Mouse (Mus musculus) cortical plate, adult 2 months (tissue): ENCODE measurements at regions not wholly inside any gene's neighbourhood (a gene's known extent, or its start where the extent isn't known, plus 50 kb on each side); places are given as distances from the start of the nearest gene placed in this dataset.

Experiments used
- CTCF ChIP-seq: fragments of 200-500 bp; IDR thresholded peaks from 2 replicates; pipeline ENCODE4 v1.5.1; 2011; ENCODE audit warnings: mild to moderate bottlenecking, control low read depth, low read length; ENCODE audit not compliant: insufficient read depth; ENCODE audit errors: extremely low read depth
- POLR2A ChIP-seq: fragments of 200-500 bp; IDR thresholded peaks from 2 replicates; pipeline ENCODE4 v1.6.1; 2011; ENCODE audit warnings: mild to moderate bottlenecking, low read length, control low read depth; ENCODE audit not compliant: insufficient read depth; ENCODE audit errors: extremely low read depth

- no peak for TF ChIP-seq CTCF
- TF ChIP-seq POLR2A = no peak
Measured at GRCm38 (mm10) chr1:90283176-90283775, 79.5 kb downstream of the Ackr3 start.
